Mouse (Mus musculus): ENCODE results near the gene Rpl34. TPM values are rescaled to one million over a fixed set of nuclear protein-coding genes. Genes with fewer than 3 reads are reported as not detected.

The Rpl34 gene
- polyA plus RNA-seq, 1 experiment from 2014 or later, result 704 TPM

DNA sequence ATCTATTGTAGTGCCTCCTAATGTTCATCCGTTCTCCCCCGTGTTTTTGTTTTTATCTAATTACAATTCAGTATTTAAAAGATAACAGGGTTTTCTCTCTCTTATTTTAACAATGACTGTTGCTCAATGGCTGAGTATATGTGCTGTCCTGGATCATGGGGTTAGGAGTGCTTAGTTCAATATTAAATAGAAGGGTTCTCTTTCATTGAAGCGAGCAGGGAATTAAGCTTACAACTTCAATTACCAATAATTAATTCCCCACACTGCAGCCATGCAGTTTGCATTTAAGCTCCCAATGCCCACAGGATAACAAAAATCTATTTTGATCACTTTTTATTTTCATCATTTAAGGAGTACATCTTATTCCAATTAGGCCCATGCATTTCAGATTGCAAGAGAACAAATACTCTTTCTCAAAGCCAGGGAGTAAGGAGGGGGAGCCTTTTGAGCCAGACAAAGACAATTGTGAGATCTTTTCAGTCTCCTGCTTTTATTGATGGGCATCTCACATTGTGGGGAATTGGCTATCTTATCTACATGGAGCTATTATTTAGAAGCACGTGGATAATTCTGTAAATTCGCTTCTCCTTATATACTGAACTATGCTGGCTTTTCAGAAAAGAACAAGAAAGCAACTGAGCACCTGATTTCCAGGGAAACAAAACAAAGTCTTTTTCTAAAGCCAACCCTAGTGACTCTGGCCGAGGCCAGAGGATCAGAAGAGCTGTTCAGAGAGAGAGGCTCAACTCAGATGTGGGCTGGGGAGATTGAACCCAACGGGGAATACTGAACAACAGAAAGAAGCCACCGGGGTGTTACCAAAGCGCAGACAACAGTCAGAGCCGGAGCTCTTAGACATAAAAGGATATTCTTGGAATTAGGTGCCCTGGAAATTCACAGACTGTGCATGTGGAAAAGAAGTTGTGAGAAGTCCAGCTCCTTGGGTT is 16.7 kb upstream of the Rpl34 start:
- no peak for ATAC-seq (ENCODE audit: insufficient number of reproducible peaks, insufficient read depth, low FRiP score, low read depth)
- Histone ChIP-seq H3K27me3 (ENCODE audit: control insufficient read depth, insufficient read depth, low read length) (no peaks in the 10 kb centered on the region), H3K4me2 (ENCODE audit: low read length) (no peak overlapping the region), H3K36me3 (ENCODE audit: control insufficient read depth, insufficient read depth, low read length) (no peaks in the 10 kb centered on the region), H3K27ac (replicated peaks in 1 of 2; ENCODE audit: control insufficient read depth in 1 of 2, insufficient read depth in 1 of 2, low read depth in 2 of 2, low read length in 2 of 2) (no peak overlapping the region), H3K9me3 (ENCODE audit: control insufficient read depth, low read length) (peaks cover 8% of the 10 kb centered on the region; the same call in 1 of the 2 replicates), H3K4me1 (ENCODE audit: control insufficient read depth in 2 of 2, insufficient read depth in 2 of 2, low read length in 2 of 2) (no peaks in the 10 kb centered on the region), H3K9ac (ENCODE audit: low read length) (no peak overlapping the region), H3K4me3 (ENCODE audit: control insufficient read depth in 1 of 2, insufficient read depth in 1 of 2, low read depth in 1 of 2, low read length in 2 of 2) (no peak overlapping the region)
- 69% methylated on average over 10 of the region's 10 CpGs for WGBS

DNA sequence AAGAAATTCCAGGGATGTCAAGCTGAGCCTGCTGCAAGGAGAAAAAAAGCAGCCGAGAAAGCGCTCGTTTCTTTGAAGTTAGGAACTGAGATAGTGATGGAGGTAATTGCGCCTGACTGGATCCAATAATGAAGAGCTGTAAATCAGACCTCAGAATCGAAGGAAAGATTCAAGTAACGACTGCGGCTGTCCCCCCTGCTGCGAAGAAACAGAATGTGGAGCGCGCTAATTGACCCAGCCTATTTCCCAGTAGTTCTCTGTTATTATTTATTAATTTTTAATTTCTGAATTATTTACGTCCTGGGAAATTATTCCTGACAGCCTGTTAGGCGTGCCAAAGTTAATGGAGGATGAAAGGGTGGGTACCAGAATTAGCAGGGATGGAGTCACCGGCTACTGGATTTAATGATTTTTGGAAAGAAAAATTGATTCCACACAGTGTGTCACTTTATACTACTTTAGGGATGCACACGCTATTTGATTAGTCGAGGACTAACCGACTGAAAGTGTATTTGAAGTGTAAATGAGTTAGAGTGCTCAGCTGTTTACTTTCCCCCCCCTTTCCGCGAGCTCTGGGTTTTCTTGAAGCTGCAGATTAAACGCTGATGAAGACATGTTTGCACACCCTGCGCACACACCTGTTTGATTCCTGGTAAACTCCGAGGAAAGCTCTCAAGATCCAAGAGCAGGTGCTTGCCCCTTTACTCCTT is 7.6 kb upstream of the Rpl34 start:
- ATAC-seq (ENCODE audit: insufficient number of reproducible peaks, insufficient read depth, low FRiP score, low read depth), result no peak
- no peaks in the 10 kb centered on the region for H3K36me3 ChIP-seq (ENCODE audit: control insufficient read depth, insufficient read depth, low read length)
- no peak overlapping the region for H3K4me3 ChIP-seq (ENCODE audit: control insufficient read depth in 1 of 2, insufficient read depth in 1 of 2, low read depth in 1 of 2, low read length in 2 of 2)
- H3K9me3 ChIP-seq (ENCODE audit: control insufficient read depth, low read length), result no peaks in the 10 kb centered on the region
- no peak overlapping the region for H3K9ac ChIP-seq (ENCODE audit: low read length)
- H3K4me1 ChIP-seq (ENCODE audit: control insufficient read depth in 2 of 2, insufficient read depth in 2 of 2, low read length in 2 of 2), result no peaks in the 10 kb centered on the region
- no peak overlapping the region for H3K4me2 ChIP-seq (ENCODE audit: low read length)
- H3K27ac ChIP-seq (replicated peaks in 1 of 2; ENCODE audit: control insufficient read depth in 1 of 2, insufficient read depth in 1 of 2, low read depth in 2 of 2, low read length in 2 of 2), result no peak overlapping the region
- H3K27me3 ChIP-seq (ENCODE audit: control insufficient read depth, insufficient read depth, low read length), result no peaks in the 10 kb centered on the region
- WGBS, result 63% methylated on average over 21 of the region's 21 CpGs

DNA sequence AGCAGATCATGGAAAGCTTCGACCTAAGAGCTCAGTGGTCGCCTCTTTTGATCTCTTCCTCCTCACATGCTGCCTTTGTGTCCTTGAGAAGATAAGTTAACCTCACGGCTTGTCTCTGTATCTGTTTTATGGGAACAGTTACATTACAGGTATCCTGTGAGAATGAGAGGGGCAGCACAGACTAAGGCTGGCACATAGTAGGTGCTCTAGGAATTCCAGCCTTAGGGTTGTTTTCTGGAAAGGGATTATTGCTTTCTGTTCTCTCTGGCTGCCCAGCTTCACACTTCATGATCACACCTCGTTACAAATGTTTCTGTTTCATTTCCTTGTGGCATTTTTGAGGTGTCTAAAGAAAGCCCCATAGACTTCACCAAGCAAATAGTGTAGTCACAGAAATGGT is 6.6 kb upstream of the Rpl34 start:
- Histone ChIP-seq H3K4me2 (ENCODE audit: low read length) (no peak overlapping the region), H3K9me3 (ENCODE audit: control insufficient read depth, low read length) (no peaks in the 10 kb centered on the region), H3K4me1 (ENCODE audit: control insufficient read depth in 2 of 2, insufficient read depth in 2 of 2, low read length in 2 of 2) (no peaks in the 10 kb centered on the region), H3K27ac (replicated peaks in 1 of 2; ENCODE audit: control insufficient read depth in 1 of 2, insufficient read depth in 1 of 2, low read depth in 2 of 2, low read length in 2 of 2) (no peak overlapping the region), H3K9ac (ENCODE audit: low read length) (no peak overlapping the region), H3K4me3 (ENCODE audit: control insufficient read depth in 1 of 2, insufficient read depth in 1 of 2, low read depth in 1 of 2, low read length in 2 of 2) (no peak overlapping the region), H3K36me3 (ENCODE audit: control insufficient read depth, insufficient read depth, low read length) (no peaks in the 10 kb centered on the region), H3K27me3 (ENCODE audit: control insufficient read depth, insufficient read depth, low read length) (no peaks in the 10 kb centered on the region)
- WGBS, result 47% methylated on average over 4 of the region's 4 CpGs
- no peak for ATAC-seq (ENCODE audit: insufficient number of reproducible peaks, insufficient read depth, low FRiP score, low read depth)

DNA sequence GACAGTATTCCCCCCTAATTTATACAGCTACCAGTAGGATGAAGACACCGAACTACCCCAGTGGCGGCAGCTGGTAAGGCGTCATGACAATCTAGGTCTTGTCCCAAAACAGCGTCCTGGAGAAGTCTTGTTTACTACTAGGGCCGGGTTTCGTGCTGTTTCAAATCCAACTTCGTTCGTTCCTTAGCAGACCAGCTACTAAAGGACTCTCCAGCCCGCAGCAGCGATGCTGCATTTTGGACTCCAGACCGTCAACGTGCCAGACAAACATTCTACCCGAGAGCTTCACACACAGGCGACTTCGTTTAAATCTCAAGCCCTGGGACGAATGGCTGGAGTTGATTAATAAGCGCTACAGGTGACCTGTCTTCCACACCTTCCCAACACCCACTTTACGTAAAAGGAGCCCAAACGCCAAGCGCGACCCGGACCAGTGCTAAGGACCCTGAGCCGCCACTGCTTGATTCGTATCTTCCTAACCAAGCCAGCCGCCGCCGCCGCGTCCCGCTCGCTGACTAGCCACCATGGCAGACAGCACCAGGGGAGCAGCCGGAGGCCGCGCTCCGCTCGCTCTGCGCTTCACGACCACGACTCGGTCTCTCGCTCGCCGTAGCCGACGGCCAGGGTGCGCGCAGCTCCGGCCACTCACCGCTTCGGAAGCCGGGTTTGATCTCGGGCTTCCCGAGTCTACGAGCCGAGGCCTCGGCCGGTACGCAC is 568 bp downstream of the Rpl34 start:
- Histone ChIP-seq H3K9me3 (ENCODE audit: control insufficient read depth, low read length) (no peaks in the 10 kb centered on the region), H3K27me3 (ENCODE audit: control insufficient read depth, insufficient read depth, low read length) (no peaks in the 10 kb centered on the region), H3K4me3 (ENCODE audit: control insufficient read depth in 1 of 2, insufficient read depth in 1 of 2, low read depth in 1 of 2, low read length in 2 of 2) (peak overlapping the region; percentile 86 to 96), H3K36me3 (ENCODE audit: control insufficient read depth, insufficient read depth, low read length) (peaks cover 44% of the 10 kb centered on the region), H3K9ac (ENCODE audit: low read length) (peak overlapping the region; percentile 97), H3K4me2 (ENCODE audit: low read length) (peak overlapping the region; percentile 67), H3K27ac (replicated peaks in 1 of 2; ENCODE audit: control insufficient read depth in 1 of 2, insufficient read depth in 1 of 2, low read depth in 2 of 2, low read length in 2 of 2) (peak overlapping the region; percentile 82 to 92), H3K4me1 (ENCODE audit: control insufficient read depth in 2 of 2, insufficient read depth in 2 of 2, low read length in 2 of 2) (peaks cover 6 to 19% of the 10 kb centered on the region in 2 experiments)
- ATAC-seq (ENCODE audit: insufficient number of reproducible peaks, insufficient read depth, low FRiP score, low read depth), result peak; percentile 32; the same call in 1 of the 2 replicates
- WGBS, result under 1% methylated on average over 56 of the region's 58 CpGs

DNA sequence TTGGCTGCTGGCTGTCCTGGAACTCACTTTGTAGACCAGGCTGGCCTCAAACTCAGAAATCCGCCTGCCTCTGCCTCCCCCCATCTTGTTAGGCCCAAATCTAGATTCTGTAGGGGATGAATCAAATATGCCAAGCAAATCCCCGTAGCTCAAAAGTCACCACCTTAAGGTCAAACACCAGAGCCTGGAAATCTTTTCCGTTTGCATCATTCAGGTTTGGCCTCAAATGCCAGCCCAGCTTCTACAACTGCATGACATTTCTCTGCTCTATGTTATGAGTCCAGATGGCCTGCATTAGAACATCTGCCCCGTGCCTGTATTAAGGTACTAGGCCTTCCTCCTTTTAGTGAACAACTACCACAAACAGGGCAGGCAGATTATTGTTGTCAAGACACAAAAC is 2.5 kb downstream of the Rpl34 start:
- Histone ChIP-seq H3K27ac (replicated peaks in 1 of 2; ENCODE audit: control insufficient read depth in 1 of 2, insufficient read depth in 1 of 2, low read depth in 2 of 2, low read length in 2 of 2) (no peak overlapping the region), H3K36me3 (ENCODE audit: control insufficient read depth, insufficient read depth, low read length) (peaks cover 47% of the 10 kb centered on the region), H3K4me2 (ENCODE audit: low read length) (no peak overlapping the region), H3K4me1 (ENCODE audit: control insufficient read depth in 2 of 2, insufficient read depth in 2 of 2, low read length in 2 of 2) (peaks cover 6 to 19% of the 10 kb centered on the region in 2 experiments), H3K9ac (ENCODE audit: low read length) (peak overlapping the region; percentile 97; the same call in 1 of the 2 replicates), H3K27me3 (ENCODE audit: control insufficient read depth, insufficient read depth, low read length) (no peaks in the 10 kb centered on the region), H3K9me3 (ENCODE audit: control insufficient read depth, low read length) (no peaks in the 10 kb centered on the region), H3K4me3 (ENCODE audit: control insufficient read depth in 1 of 2, insufficient read depth in 1 of 2, low read depth in 1 of 2, low read length in 2 of 2) (no peak overlapping the region)
- ATAC-seq (ENCODE audit: insufficient number of reproducible peaks, insufficient read depth, low FRiP score, low read depth), result no peak
- WGBS, result 82% methylated on average over 4 of the region's 4 CpGs

DNA sequence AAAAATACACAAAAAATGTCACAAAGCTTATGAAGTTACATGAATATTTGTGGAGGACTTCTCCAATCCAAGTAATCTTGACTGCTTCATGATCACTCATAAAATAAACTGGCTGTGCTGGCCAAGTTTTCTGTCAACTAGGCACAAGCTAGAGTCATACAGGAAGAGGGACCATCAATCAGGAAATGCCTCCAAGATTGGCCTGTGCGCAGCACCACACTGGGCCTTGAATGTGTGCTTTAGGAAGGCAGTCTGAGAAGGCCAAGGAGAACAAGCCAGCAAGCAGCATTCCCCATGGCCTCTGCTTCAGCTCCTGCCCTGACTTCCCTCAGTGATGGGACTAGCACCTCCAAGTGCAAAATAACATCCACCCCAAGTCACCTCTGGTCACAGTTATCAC is 3.2 kb downstream of the Rpl34 start:
- no peaks in the 10 kb centered on the region for H3K9me3 ChIP-seq (ENCODE audit: control insufficient read depth, low read length)
- no peak overlapping the region for H3K4me2 ChIP-seq (ENCODE audit: low read length)
- H3K4me1 ChIP-seq (ENCODE audit: control insufficient read depth in 2 of 2, insufficient read depth in 2 of 2, low read length in 2 of 2), result peaks cover 6 to 19% of the 10 kb centered on the region in 2 experiments
- H3K4me3 ChIP-seq (ENCODE audit: control insufficient read depth in 1 of 2, insufficient read depth in 1 of 2, low read depth in 1 of 2, low read length in 2 of 2), result no peak overlapping the region
- peaks cover 47% of the 10 kb centered on the region for H3K36me3 ChIP-seq (ENCODE audit: control insufficient read depth, insufficient read depth, low read length)
- H3K9ac ChIP-seq (ENCODE audit: low read length), result no peak overlapping the region
- no peak overlapping the region for H3K27ac ChIP-seq (replicated peaks in 1 of 2; ENCODE audit: control insufficient read depth in 1 of 2, insufficient read depth in 1 of 2, low read depth in 2 of 2, low read length in 2 of 2)
- ATAC-seq (ENCODE audit: insufficient number of reproducible peaks, insufficient read depth, low FRiP score, low read depth), result no peak
- no peaks in the 10 kb centered on the region for H3K27me3 ChIP-seq (ENCODE audit: control insufficient read depth, insufficient read depth, low read length)
- WGBS, result 63% methylated on average over 1 of the region's 1 CpGs

DNA sequence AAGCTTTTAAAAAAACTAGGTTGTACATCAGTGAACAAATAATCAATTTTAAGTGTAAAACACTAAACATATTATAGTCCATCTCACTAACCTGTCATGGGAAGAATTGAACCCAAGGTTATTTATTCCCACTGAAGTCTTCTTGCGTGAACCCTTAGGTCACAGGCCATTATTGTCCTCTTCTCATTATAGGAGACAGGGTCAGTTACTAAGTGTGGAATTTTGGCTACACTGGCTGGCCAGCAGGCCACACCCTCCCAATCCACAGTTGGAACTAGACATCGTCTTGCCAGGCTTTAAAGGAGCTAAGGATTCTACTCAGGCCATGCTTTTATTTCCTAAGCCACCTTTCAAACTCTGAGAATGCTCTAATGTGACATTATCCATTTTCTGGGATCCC is 4.5 kb downstream of the Rpl34 start:
- H3K9ac ChIP-seq (ENCODE audit: low read length), result no peak overlapping the region
- peaks cover 47% of the 10 kb centered on the region for H3K36me3 ChIP-seq (ENCODE audit: control insufficient read depth, insufficient read depth, low read length)
- no peak overlapping the region for H3K27ac ChIP-seq (replicated peaks in 1 of 2; ENCODE audit: control insufficient read depth in 1 of 2, insufficient read depth in 1 of 2, low read depth in 2 of 2, low read length in 2 of 2)
- H3K9me3 ChIP-seq (ENCODE audit: control insufficient read depth, low read length), result no peaks in the 10 kb centered on the region
- ATAC-seq (ENCODE audit: insufficient number of reproducible peaks, insufficient read depth, low FRiP score, low read depth), result no peak
- H3K4me1 ChIP-seq (ENCODE audit: control insufficient read depth in 2 of 2, insufficient read depth in 2 of 2, low read length in 2 of 2), result peaks cover 6 to 16% of the 10 kb centered on the region in 2 experiments
- no peak overlapping the region for H3K4me3 ChIP-seq (ENCODE audit: control insufficient read depth in 1 of 2, insufficient read depth in 1 of 2, low read depth in 1 of 2, low read length in 2 of 2)
- WGBS, result 79% methylated on average over 2 of the region's 2 CpGs
- H3K27me3 ChIP-seq (ENCODE audit: control insufficient read depth, insufficient read depth, low read length), result no peaks in the 10 kb centered on the region
- H3K4me2 ChIP-seq (ENCODE audit: low read length), result no peak overlapping the region

Measured in heart, embryonic 14.5 days (tissue).